Mouse (Mus musculus) kidney, adult 9 months (tissue): ENCODE results near the gene Ephb2.

Source experiments
- DNase-seq: peaks from one replicate; pipeline ENCODE4 v3.0.0; 2022

Gene Ephb2

DNA sequence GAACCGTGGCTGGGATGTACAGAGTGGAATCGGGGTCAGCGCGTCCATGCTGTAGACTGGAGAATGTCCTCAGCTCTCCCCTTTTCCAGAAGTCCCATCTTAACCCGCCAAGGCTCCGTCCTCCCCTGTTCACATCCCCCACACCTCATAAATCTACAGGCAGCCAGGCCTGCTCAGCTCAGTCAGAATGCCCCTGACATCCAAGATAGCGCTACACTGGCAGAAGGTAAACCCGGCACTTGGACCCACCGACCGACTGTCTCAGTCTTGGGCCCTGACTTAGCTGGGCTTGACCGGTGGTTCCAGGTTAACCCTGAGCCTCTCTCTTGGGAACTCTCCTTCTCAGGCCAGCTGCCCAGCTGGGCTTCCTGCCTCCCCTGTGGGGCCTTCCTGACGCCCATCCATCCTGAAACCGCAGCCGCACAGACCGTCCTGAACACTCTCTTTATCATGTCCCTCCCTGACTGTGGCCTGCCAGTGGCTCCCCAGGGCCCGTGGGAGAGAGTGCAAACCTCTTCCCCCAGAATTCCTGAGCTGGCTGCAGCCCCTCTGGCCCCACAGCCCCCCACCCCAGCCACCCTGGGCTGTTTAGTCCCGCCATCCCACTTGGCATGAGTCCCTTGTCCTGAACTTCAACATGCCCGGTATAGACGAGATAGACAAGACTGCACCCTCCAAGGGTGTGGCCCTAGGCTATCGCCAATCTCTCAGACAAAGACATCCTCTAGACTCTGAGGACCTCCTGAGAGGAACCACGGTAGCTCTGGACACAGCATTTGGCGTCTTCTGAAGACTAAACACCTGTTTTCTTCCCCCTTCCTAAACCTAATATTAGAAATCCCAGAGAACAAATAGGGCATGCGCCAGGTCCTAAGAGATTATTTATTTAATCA is 37.9 kb downstream of the Ephb2 start:
- DNase-seq, result no peak

DNA sequence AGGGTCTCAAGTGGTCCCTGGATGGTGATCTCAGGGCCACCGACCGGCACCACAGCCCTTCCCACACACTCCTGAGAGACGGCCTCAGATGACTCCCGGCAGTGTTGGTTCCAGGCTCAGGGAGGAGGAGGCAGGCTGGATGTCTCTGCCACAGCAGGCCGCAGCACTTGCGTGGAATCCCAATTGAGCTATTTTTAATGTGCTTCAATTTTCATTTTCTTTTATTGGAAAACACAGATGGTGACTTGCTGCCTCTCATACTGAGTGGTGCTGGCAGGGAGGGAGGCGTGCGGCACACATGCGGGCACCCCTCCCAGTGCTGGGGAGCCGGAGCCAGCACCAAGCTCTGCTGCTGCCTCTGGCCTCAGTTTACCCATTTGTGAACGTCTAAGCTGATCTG is 42.5 kb downstream of the Ephb2 start:
- no peak for DNase-seq

DNA sequence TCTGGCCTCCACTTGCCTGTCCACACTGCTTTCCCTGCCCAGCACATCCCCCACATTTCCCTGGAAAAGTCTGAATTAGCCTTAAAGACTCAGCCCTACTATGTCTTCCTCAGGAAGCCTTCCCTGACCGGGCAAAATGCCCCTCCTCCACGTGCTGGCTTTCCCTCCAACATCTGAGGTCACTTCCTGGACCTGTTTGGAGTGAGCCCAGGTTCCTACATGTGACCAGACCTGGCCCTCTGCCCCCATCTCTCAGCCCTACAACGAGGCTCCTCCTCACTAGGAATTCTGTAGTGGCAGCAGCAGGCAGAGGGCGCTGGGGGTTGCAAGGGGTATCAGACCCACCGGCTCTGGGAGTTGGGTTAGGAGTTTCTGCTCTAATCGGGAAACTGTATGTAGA is 46.0 kb downstream of the Ephb2 start:
- peak; percentile 78 for DNase-seq

DNA sequence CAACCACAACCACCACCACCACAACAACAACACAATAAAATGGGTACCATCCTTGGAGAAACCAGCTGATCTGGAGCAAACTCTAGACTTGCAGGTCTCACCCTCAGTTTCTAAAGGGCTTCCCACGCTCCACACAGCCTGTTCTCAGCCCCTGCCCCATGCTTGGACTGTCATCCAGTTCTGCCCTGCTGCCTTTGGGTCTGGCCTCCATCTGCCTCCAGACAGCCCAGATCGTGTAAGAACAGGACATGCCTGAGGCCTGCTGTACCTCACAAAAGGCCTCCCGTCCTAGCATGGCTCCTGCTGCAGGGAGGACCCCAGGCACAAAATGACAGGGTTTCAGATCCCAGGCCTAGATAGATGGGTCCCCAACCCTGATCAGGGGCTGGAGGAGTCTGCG is 48.4 kb downstream of the Ephb2 start:
- DNase-seq, result no peak

DNA sequence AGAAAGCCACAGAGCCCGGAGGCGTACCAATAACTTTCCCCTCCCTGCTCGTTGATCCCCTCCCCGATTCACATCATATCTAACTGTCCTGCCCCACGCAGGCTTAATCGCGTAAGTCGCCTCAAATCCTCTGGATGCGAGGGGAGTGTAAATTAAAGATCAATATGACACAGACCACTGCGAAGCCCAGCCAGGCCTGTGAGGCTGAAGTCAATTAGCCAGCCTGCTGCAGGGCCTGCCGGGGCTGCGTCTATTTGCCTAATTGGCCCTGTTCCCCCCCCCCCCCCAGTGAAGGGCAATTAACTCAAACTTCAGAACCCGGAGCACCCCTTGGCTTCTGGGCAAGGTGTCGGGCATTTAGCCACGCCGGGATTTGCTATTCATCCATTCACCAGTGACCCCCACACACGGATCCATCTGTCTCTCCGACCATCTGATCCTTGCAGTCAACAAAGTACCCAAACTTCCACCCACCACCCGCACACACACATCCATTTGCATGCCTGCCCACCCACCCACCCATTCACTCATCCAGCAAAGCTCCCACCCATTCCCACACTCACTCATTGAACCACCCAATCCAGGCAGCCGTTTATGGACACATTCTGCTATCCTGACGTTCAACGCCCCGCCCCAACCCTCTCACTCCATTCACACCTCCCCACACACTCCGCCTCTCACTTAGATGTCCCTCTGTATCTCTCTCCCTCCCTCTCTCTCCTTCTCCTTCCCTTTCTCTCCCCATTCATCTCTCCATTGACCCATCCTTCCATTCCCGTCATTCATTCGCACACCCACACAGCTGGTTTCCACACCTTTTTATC is 49.1 kb downstream of the Ephb2 start:
- no peak for DNase-seq

DNA sequence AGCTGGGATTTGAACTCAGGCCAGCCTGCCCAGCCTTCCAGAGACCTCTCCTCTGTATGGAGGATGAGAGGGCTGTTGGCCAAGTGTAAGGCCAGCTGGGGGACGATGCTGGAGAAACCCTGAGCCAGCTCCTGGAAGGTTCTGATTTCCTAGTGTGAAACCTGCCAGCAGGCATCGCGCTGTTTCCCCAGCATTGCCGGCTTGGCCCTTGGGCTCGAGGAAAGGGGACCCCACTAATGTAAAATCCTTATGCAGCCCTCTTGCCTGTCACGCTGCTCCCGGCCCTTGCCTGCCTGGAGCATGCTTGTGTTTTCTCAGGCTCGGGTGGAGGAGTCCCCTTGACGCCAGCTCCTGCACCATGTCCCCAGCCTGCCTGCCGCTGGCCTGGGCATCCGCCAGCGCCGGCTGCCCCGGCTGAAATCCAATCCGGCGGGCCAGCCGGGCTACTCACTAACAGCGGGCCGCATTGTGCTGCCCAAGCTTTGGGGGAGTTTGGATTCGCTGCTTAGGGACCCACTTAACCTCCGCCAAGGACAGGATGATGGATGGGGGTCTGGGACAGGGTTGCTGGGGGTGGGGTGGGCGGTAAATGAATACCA is 52.1 kb downstream of the Ephb2 start:
- DNase-seq, result no peak

DNA sequence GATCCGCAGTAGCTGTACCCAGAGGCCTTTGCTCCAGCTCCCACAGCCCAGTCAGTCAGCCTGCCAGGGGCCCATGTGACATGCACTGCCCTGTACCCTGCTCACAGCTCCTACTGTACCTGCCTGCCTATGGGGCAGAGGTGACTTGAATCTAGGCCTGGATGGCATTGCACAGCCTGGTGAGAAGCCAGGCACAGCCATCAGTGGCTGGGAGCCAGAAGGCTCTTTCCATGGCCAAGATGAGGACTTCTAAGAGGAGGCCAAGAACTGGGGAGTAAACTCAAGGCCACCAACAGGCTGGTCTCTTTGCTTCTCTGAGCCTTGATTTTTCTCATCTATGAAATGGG is 53.2 kb downstream of the Ephb2 start:
- no peak for DNase-seq

DNA sequence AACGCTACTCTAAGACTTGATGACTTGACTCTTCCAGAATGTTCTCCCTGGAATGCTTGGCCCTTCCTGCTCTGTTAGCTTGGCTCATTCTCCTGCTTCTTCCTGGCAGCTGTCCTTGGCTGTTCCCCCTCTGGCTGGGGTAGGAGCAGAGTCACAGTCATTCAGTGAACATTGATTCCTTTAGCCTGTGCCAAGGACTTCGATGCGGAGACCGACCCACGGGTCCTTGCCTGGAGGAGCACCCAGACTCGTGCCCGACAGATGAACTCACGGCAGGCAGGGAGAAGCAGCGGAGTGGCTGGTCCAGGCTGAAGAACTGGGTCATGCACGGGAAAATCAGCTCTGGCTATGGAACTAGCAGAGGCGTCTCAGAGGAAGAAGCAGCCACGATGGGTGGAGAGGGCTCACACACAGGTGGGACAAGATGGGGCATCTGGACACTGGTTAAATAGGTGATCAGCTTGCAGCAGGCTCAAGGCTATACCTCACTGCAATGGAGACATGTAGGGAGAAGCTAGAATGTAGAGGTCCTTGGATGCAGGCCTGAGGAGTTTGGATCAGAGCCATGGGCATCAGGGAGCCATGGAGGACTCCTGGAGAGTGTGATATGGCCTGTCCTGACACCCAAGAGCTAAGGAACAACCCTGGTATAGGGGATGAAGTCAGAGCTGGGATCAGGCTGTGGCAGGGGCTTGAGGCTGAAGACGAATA is 53.8 kb downstream of the Ephb2 start:
- peak; percentile 62 for DNase-seq

DNA sequence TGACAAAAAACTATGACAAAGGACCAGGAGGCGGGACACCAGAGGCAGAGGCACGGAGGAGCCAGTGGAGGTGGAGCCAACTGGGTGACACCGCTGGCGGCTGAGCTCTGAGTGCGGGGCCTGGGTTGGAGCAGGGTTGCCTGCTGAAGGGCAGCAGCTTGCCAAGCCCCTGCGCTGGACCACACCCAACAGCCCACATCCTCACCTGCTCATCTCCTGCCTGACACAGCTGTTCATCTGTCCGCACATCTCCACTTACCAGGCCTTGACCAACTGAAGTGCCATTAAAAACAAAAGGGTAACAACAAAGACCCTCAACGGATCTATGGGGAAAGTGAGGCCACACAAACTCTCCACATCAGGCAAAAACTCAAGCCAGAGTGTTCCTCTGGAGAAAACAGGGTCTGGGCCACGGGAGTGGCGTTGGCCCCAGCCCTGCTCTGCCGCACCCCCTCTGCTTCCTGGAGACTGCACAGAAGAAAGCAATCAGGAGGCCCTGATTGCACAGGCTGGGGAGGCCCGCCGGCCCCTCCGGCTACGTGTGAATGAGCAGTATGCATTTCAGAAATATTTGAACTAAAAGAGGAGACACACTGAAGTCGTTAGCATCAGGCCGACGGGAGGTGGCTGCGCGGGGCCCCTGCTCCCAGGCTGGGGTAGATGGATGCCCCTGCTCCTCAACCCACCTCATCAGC is 55.4 kb downstream of the Ephb2 start:
- no peak for DNase-seq

DNA sequence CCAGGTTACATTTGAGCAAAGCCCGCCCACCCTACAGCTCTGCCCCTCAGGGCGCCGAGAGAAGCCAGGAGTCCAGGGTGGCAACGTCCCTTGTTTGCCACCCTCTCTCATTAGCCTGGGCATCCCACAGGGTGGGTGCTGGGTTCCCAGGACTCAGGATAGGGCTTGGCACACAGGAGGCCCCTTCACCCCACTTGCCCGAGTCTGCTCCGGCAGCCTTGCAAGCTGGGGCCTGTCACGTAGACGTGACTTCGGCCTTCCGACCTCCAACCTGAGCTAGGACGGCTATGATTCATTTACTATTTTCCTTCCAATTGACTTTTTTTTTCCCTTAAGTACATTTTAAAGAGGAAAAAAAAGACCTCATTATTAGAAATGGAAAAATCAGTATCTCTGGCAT is 56.6 kb downstream of the Ephb2 start:
- no peak for DNase-seq

DNA sequence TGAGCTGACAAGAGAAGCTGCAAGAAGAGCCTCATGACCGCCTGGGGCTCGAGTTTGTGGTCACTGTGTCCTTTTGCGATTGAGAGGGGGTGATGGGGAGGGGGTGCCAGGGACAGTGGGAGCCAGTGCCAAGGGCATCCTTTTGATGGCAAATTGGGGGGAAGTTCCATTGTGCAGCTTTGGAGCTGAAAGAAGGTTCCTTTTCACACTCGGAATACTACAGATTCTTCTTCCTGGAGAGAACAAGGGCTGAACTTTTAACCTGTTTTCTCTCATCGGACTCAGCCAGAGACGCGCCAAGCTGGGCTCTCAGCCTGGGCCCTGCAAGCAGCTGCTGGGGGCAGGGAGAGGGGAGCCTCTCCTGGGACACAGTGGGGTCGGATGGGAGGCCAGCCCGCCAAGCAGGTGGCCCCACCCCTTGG is 59.3 kb downstream of the Ephb2 start:
- DNase-seq, result no peak

DNA sequence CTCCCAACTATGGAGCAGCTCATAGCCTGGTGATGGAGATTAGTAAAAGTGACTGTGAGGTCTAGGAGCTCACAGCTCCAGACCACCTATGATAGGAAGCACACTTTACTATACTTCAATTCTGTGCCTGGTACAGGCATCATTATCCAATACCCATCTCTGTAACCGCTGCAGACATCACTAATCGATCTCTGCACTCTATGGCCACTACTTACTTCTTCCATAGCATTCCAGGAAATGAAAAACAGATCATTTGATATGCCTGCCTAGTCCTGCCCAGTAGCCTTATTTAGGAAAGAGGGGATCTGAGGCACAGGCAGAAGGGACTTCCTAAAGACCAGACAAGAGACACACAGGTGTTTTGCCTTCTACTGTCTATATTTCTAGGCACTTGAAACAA is 59.9 kb downstream of the Ephb2 start:
- no peak for DNase-seq

DNA sequence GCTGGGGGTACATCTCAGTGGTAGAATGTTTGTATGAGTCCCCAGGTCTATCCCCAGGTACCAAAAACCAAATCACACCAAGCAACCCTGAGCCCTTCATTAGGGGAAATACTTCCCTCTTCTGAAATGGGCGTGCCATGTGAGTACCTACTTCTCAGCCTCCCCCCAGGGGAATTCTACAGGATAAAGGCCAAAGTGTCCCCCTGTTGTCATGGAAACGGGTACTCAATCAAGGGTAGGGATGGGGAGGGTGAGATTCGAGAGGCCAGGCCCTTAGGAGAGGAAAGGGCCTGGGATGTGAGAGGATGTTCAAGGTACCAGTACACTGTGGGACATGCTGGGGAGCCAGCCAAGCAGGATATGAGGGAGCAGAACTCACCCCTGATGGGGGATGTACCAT is 61.6 kb downstream of the Ephb2 start:
- DNase-seq, result no peak

DNA sequence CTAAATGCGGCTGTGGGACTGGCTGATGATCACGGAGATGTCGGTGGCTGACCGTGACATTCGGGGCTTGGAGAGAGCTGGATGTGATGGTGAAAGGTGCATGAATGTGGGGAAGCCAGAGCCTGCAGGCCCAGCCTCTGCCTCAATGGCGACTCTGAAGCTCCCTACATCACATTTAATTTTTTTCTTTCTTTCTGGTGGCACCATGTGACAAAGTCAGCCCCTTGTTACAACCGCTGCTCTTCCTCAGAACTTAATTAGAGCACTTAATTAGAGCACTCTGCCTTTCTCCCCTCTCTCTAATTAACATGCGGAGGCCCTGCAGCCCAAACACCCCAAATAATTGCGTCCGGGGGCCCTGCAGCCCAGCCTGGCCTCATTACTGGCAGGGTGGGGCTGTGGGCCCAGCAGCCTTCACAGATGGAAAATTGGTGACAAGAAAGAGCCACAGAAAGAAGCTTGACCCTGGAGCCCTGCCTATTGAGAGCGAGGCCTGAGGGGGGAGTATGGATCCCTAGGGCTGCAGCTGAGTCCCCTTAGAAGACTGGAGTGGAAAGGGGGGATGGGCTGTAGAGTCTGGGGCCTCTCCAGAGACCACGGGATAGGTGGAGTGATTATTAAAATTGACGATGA is 62.7 kb downstream of the Ephb2 start:
- DNase-seq, result no peak

DNA sequence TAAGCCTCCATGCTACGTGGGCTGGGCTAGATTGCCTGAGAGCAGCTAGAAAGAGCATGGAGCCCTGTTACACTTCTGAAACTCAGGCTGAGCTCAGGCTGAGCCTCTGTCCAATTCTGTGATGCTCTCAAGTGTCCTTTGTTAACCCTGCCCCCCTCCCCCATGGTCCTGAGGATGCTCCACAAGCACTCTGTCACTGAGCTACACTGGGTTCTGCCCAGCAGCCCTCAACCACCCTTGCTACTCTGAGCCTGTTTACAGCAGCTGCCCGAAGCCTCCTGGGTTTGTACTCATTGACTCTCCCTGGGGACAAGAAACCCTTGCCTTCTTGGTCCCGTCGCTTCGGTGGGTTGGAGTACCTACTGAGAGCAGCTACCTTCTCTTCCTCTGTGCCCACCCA is 63.5 kb downstream of the Ephb2 start:
- DNase-seq, result no peak

DNA sequence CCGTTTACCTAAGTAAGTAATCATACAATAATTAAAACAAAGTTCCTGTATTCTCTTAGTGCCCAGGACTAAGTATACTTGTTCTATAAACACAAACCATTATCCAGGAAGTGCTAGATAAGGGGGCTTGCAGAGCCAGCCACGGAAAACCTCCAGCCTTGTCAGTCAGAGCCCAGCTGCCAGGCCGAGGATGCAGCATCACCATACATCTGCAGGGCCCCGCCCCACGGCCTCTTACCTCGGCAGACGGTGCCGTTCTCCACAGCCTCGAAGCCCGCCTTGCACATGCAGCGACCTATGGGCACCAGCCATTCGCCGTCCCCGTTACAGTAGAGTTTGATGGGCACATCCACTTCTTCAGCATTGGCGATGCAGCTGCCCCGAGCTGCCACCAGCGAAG is 65.1 kb downstream of the Ephb2 start:
- DNase-seq, result no peak

DNA sequence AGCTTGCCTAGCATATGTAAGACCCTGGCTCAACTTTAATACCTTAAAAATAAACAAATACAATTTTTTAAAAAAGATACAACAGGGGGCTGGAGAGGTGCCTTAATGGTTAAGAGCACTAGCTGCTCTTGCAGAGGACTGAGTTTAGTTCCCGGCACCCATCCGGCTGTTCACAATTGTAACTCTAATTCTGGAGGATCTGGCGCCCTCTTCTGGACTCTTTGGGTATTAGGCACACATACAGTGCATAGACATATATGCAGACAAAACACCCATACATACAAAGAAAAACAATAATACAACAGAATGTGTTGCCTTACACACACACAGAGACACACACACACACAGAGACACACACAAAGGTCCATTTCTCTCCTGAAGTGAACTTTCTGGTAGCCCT is 67.3 kb downstream of the Ephb2 start:
- no peak for DNase-seq

DNA sequence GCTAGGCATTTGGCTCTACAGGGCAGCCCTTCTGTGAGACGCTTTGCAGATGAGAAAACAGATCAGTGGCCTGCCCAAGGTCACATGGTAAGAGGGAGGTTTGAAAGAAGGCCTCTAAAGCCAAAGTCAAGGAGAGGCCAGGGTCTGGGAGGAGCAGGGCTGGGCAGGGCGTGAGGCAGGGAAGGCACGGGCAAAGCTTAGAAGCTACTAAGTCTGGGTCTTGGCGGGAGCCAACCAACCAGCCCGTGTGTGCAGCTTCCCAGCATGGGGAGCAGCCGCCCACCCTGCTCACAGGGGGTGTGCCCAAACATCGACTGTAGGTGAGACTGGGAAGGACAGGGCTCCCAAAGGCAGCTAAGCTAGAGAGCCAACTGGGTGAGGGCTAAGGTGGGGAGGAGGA is 70.7 kb downstream of the Ephb2 start:
- DNase-seq, result no peak

DNA sequence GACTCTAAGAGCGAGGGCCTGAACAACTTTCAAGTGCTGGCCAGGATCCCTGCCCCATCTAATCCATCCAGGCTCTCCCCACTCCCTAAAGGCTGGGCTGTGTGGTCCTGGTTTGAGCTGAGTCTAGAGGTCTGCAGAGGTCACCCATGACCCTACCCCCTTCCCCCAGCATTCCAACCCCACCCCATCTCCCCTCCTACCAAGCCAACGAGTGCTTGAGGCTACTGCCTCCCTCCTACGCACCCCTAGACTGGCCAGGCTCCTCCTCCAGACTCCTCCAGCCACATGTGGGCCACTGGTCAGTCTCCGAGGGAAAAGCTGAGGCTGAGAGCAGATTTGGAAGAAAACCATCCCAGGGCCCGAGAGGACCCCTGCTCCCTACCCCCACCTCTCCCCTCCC is 72.4 kb downstream of the Ephb2 start:
- DNase-seq, result no peak

DNA sequence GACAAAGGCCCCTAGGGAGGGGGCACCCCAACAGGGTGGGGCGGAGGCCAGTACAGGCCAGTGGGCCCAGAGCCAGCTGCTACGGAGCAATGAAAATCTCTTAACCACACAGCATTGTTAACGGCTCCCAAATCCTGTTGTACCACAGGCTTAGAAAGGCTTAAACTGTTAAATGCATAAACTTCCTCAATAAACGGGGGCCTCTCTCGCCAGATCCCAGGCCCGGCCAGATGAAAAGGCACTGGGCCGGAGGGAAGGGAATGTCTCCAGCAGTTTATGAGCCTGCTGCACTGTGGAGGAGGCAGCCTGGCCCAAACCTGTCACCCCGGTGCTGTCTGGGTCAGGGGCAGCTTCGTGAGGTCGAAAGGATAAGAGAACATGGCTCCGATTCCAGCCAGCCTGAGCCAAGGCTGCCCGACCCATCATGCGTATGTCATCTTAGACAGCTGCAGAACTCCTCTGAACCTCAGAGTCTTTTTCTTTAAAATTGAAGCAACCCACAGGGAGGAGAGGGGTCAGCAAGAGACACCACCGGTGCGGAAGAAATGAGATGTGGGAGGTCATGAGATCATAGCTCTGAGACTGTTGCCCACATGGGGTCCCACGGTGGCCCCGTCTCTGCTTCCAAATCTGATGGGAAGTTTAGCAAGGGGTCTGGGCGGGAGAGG is 73.9 kb downstream of the Ephb2 start:
- no peak for DNase-seq

DNA sequence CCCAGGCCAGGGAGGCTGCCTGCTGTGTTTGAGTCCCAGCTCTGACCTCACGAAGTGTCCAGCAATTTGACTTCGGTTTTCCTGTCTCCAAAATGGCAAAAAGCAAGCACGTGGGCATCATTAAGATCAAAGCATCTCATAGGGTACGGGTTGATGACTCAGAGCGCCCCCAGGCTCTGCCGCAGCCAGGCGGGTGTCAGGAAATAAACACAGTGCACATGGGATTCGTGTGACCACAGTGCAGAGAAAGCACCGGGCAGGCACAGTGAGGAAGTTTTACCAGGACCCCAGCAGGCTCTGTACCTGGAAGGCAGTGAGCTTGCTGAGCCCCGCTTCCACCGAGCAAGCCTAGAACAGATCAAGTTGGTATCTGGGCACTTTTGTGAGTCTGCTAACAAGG is 74.9 kb downstream of the Ephb2 start:
- DNase-seq, result no peak

DNA sequence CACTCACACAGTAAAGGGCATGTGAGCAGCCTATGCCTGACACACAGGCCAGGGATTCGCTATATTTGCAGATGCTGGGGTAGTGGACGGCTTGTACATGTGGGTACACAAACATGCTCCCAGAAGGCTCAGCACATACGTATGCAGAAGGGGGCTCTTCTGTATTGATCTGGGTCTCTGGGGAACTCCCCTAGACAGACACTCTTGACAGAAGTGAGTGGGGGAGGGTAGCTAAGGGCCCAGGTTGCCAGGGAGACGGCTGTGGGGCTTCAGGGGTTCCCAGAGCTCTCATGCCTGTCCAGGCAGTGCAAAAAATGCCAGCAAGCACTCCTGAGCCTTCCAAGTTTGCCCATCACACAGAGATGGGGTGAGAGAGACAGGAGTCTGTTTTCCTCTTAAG is 78.7 kb downstream of the Ephb2 start:
- no peak for DNase-seq
